ENCODE assay signal across 22 mouse cellular contexts in the genomic region with DNA sequence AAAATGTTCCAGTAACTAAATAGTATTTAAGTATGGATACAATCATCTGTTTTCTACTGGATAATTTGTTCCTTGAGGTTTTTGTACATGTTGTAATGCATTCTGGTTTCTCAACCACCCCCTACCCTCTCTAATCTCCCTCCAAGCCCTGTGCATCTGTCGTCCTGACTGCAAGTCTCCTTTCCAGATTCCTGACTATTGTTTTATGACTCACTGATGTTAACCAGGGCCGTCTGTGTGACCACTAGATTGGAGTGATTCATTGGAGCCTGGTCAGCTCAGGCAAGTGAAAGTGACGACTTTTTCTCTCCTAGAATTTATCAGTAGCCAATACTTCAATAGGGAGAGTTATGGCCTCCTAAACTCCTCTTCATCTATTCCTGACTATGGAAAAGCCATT.
DNase-seq lines count a peak whose midpoint lies in the region; TF ChIP-seq lines count a peak whose summit lies in the region.
"Had no signal": no experiment of that assay in that cellular context is flagged by ENCODE, and none has a peak within 500 bp of the region (broad histone marks: within the 10 kb centered on the region; RNA-seq: fewer than 3 reads in every experiment).

No protein-coding gene starts in this region.

- H3K27me3 ChIP-seq in C2C12 (ENCODE audit: control insufficient read depth, insufficient read depth, insufficient read length), result no peaks in the 10 kb centered on the region
- H3K27me3 ChIP-seq: embryonic facial prominence, embryonic 12.5 days; forebrain, embryonic 13.5 days; forebrain, embryonic 15.5 days had no signal

- no peak overlapping the region for H3ac ChIP-seq in C2C12 (ENCODE audit: control insufficient read depth, insufficient read length, low read depth)

- H3K36me3 ChIP-seq in C2C12 (ENCODE audit: control insufficient read depth, insufficient read depth), result no peaks in the 10 kb centered on the region
- H3K36me3 ChIP-seq: embryonic facial prominence, embryonic 10.5 days; embryonic facial prominence, embryonic 12.5 days; forebrain, embryonic 15.5 days had no signal

- H3K4me3 ChIP-seq in C2C12 (ENCODE audit: insufficient read depth, poor library complexity, severe bottlenecking), result no peak overlapping the region
- H3K4me3 ChIP-seq: embryonic facial prominence, embryonic 10.5 days; embryonic facial prominence, embryonic 12.5 days; erythroblast, embryonic 14.5 days; forebrain, embryonic 13.5 days; forebrain, embryonic 15.5 days had no signal

- intact Hi-C loops in heart, postnatal 14 days (cut with DNase I), result no loop called here

- peak; percentile 81 for DNase-seq in Muller cell, postnatal 12 days (ENCODE audit: inconsistent ontology term)
- peak; percentile 18 for DNase-seq in fibroblast of lung, adult 2 months (ENCODE audit: low read depth)
- no peak for DNase-seq in heart, postnatal 14 days
- DNase-seq in gastrocnemius, adult 18-20 months (ENCODE audit: low spot score), result no peak
- DNase-seq in c-Kit-positive CD71-positive TER-119-positive erythroid progenitor cells, embryonic 14.5 days (ENCODE audit: low spot score), result no peak
- DNase-seq: adrenal gland, adult 2 months; adrenal gland, postnatal 10 days; adrenal gland, postnatal 25 days; B cell, adult 2 months; cerebellum, adult 11 months; cerebellum, adult 18-20 months; cerebellum, adult 8-10 months; cerebellum, adult 9-11 months; cerebellum, postnatal 14 days; cerebellum, postnatal 36 days; forebrain, postnatal 0 days had no signal

- no peaks in the 10 kb centered on the region for H3K79me2 ChIP-seq in C2C12 (ENCODE audit: control insufficient read depth, insufficient read depth)

- no peak for TF ChIP-seq CTCF in C2C12 (IDR thresholded peaks at IDR 0.05; ENCODE audit: control insufficient read depth, insufficient read depth, insufficient read length)

- H3K79me3 ChIP-seq in C2C12 (ENCODE audit: low read depth), result no peaks in the 10 kb centered on the region

TF ChIP-seq in C2C12, 6 proteins besides CTCF, POLR2A, EP300 and RAD21:
- TF ChIP-seq USF1 (IDR thresholded peaks at IDR 0.05; ENCODE audit: low read depth) (no peak), MYOG (IDR thresholded peaks at IDR 0.05; ENCODE audit: control insufficient read depth, extremely low read depth, insufficient read length) (no peak), FOSL1 (IDR thresholded peaks at IDR 0.05; ENCODE audit: insufficient read depth, low read length, poor library complexity, severe bottlenecking) (no peak), CEBPB (IDR thresholded peaks at IDR 0.05; ENCODE audit: low read depth) (no peak), MAX (IDR thresholded peaks at IDR 0.05) (no peak), MYOD1 (IDR thresholded peaks at IDR 0.05; ENCODE audit: control insufficient read depth, insufficient read length, low read depth) (peak; percentile 61)
TF ChIP-seq in C2C12: peak in this region for 1.

Comparison
In these comparisons a context has a peak if more than half of its experiments do, and no peak if none do; other contexts are left out.
1. DNase-seq: peak in Muller cell, postnatal 12 days (single experiment) and fibroblast of lung, adult 2 months (single experiment); none in heart, postnatal 14 days (0 of 2), gastrocnemius, adult 18-20 months (single experiment) and c-Kit-positive CD71-positive TER-119-positive erythroid progenitor cells, embryonic 14.5 days (single experiment).